Mouse (Mus musculus): ENCODE results near the gene Ropn1l.

Gene Ropn1l

DNA sequence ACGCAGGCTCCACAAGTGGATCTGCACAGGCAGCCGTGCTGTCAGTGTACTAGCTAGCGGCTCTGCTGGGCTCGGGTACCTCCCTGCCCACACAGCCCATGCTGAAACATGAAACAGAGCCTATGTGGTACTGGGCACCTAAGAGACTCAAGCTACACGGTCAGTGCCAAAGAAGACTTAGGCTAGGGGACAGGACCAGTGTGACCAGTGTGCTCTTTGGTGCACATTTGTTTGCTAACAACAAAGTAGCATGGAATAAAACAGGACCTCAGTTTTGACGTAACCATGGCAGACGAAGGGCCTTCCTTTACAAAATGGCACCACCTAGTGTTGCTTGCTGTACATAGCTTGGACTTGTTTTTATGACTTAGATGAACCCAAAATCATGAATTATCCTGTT is 6.4 kb downstream of the Ropn1l start:
- ATAC-seq (ENCODE audit: low TSS enrichment), result peak; percentile 80

DNA sequence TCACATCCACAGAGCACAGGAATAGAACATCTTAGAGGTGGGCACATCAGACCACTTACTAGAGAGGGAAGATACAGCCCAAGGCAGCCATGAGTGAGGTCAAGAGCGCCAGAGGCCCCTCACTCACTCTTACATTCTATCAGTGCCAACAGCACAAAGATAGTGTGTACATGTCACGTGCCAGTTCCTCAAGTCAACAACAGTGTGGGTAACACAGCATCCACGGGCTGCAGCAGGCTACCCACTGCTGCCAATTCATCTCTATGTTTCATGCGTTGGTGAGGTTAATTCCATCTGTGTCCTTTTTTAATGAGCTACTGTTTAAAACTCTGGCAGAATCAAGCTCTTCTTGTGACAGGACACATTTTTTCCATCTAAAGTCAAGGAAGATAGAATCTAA is 10.8 kb downstream of the Ropn1l start:
- ATAC-seq (ENCODE audit: low TSS enrichment), result peak; percentile 39; the same call in 1 of the 2 replicates

GRCm38 (mm10) chr15:31441996-31442395 is 11.5 kb downstream of the Ropn1l start:
- ATAC-seq (ENCODE audit: low TSS enrichment), result no peak

- no peak for ATAC-seq (ENCODE audit: low TSS enrichment)
Measured at GRCm38 (mm10) chr15:31436811-31437210, 16.7 kb downstream of the Ropn1l start.

GRCm38 (mm10) chr15:31436083-31436482 is 17.5 kb downstream of the Ropn1l start:
- ATAC-seq (ENCODE audit: low TSS enrichment), result no peak

DNA sequence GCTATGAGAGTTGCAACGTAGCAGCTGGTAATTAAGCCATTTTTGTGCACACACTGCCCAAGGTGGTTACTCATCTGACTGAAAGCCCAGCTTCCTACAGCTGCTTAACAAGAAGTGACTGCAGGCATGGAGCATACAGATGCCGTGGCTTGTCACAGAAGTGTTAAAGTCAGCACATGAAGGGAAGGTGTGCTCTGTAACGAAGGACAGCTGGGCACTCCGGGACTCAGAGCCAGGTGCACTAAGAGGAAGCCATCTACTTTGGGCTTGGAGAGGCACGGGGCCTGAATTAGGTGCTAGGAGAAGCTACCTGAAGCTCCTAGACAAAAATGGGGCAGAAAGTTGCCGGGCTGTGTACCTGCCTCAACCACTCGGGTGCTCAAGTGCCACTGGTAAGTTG is 19.8 kb downstream of the Ropn1l start:
- no peak for ATAC-seq (ENCODE audit: low TSS enrichment)

DNA sequence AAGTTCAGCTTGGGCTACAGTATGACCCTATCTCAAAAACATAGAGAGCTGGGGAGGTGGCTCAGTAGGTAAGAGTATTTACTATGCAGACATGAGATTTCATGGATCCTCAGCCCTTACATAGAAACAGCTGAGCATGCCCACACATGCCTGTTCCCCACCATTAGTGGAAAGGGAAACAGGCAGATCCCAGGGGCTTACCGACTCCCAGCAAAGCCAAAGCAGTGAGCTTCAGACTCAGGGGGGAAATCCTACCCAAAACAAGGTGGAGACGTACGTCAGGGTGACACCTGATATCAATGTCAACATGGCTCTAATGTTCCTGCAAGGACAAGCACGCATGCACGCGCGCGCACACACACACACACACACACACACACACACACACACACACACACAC is 21.7 kb downstream of the Ropn1l start:
- ATAC-seq (ENCODE audit: low TSS enrichment), result no peak

DNA sequence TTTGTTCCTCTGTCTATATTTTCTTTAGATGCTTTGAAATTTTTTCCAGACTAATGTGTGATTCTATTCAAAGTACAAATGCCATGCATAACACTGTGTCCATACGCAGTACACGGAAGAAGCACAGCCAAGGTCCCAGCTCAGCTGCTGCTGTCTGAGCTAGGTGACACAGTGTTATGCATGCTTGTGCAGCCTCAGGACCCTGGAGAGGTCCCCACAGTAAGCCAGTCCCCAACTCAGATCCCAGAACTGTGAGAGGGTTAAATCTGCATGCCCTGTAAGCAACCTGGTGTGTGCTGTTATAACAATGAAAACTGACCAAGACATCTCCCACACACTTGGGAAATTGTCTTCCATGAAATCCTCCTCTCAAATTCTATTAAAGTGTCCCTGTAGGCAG is 23.5 kb downstream of the Ropn1l start:
- ATAC-seq (ENCODE audit: low TSS enrichment), result peak; percentile 21

DNA sequence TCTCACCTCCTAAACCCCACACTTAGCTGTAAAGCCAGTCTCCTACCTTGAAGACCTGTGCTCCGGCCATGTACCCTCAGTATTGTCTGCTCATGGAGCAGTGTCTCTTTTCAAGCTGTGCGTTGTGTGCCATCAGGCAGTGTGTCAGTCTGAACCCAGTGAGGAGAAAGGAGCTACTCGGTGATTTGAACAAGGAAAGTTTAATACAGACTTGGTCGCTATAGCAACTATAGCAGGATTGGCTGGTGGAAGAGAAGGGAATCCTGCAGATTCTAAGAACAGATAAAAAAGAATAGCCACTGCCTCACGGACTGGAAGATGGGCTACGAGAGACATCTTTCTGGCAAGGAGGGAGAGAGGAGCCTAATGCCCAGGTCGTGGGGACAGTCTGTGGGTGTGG is 24.1 kb downstream of the Ropn1l start:
- peak; percentile 8; the same call in 1 of the 2 replicates for ATAC-seq (ENCODE audit: low TSS enrichment)

DNA sequence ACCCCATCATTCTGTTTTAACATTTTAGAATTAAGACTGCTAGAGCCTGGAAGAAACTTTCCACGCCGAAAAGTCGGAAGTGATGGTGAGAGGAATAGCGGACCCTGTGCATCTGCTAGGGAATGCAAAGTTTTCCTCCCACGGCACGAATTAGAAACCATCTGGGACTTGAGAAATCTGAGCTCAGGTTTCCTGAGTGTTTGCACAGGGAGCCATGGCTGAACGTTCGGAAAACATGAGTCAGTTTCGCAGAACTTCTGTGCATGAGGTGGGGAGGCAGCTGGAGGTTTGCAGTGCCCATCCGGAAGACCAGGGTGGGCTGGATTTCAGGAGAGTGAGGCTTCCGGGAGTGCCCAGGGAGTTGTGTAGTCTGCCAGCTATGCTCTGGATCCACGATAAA is 25.0 kb downstream of the Ropn1l start:
- peak; percentile 64 for ATAC-seq (ENCODE audit: low TSS enrichment)

DNA sequence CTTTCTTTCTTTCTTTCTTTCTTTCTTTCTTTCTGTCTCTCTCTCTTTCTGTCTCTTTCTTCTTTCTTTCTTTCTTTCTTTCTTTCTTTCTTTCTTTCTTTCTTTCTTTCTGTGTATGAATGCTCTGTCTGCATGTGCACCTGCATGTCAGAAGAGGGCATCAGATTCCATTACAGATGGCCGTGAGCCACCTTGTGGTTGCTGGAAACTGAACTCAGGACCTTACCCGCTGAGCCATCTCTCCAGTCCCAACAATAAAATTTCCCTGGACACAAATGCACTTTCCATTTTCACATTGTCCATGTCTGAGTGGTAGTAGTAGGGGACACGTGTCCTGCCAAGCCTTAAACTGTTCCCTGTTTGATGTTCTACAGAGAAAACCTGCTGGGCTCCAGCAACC is 26.1 kb downstream of the Ropn1l start:
- no peak for ATAC-seq (ENCODE audit: low TSS enrichment)

GRCm38 (mm10) chr15:31426066-31426706 is 27.4 kb downstream of the Ropn1l start:
- ATAC-seq (ENCODE audit: low TSS enrichment), result peak; percentile 17

- peak; percentile 45 for ATAC-seq (ENCODE audit: low TSS enrichment)
Measured at GRCm38 (mm10) chr15:31422649-31423369, 30.7 kb downstream of the Ropn1l start.

DNA sequence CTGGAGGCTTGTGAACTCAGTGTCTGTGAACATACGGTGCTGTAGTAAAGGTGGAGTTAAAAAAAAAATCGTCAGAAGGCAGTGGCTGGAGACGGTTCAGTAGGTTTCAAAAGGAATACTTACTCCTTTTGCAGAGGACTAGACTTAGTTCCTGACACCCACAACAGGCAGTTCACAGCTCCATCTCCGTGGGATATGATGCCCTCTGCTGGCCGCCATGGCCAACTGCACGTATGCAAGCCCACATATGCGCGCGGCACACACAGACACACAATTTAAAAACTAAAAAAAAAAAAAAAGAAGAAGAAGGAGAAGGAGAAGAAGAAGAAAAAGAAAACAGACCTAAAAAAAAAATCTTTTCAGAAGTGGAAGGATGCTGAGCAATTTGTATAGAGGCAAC is 34.5 kb downstream of the Ropn1l start:
- no peak for ATAC-seq (ENCODE audit: low TSS enrichment)

GRCm38 (mm10) chr15:31418686-31419024 is 34.9 kb downstream of the Ropn1l start:
- no peak for ATAC-seq (ENCODE audit: low TSS enrichment)

GRCm38 (mm10) chr15:31417796-31418685 is 35.5 kb downstream of the Ropn1l start:
- peak; percentile 75 for ATAC-seq (ENCODE audit: low TSS enrichment)

- ATAC-seq (ENCODE audit: low TSS enrichment), result peak; percentile 10; the same call in 1 of the 2 replicates
Measured at GRCm38 (mm10) chr15:31417409-31417795, 36.1 kb downstream of the Ropn1l start.

DNA sequence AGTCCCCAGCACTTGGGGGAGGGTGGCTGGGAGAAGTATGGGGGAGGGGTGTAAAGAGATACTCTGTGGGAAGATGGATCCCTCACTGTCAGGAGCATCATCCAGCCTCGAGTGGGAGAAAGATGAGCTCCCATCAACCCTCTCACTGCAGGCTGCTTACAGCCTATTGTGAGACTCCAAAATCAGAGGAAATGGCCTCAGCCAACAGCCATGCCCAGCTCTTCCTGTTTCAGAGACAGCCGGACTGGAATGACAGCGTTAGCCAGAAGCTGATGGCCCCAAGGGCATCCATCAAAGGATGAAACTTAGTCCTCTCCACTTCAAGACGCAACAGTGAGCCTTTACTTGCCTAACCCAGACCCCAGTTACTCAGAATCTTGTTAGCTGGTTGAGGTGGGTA is 38.4 kb downstream of the Ropn1l start:
- ATAC-seq (ENCODE audit: low TSS enrichment), result no peak

- no peak for ATAC-seq (ENCODE audit: low TSS enrichment)
Measured at GRCm38 (mm10) chr15:31414179-31414898, 39.2 kb downstream of the Ropn1l start.

DNA sequence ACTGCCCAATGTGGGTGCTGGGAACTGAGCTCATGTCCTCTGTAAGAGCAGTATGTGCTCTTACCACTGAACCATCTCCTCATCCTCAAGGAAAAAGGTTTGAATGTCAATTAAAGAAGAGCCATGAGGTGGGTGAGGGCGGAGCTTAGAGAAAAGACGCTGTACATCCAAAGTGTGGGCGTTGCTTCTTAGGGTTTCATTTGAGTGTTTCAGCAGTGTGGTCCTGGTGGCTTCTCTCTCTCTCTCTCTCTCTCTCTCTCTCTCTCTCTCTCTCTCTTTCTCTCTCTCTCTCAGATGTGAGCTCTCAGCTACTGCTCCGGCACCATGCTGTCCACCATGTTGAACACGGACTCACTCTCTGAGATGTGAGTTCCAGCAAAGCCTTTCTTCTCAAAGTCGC is 39.9 kb downstream of the Ropn1l start:
- ATAC-seq (ENCODE audit: low TSS enrichment), result no peak

GRCm38 (mm10) chr15:31412933-31413332 is 40.6 kb downstream of the Ropn1l start:
- no peak for ATAC-seq (ENCODE audit: low TSS enrichment)

- no peak for ATAC-seq (ENCODE audit: low TSS enrichment)
Measured at GRCm38 (mm10) chr15:31412436-31412835, 41.1 kb downstream of the Ropn1l start.
